Mouse (Mus musculus) liver, embryonic 11.5 days (tissue): ENCODE measurements around the gene Gm13694. TPM values are rescaled to one million over a fixed set of nuclear protein-coding genes. Genes with fewer than 3 reads are reported as not detected.

ENCODE experiments used
- ATAC-seq: fragments of 200-750 bp; cut with Nextera tagmentation; replicated peaks from 2 replicates; pipeline ENCODE4 v1.8.0; 2017; ENCODE audit warnings: moderate number of reproducible peaks, mild to moderate bottlenecking, moderate TSS enrichment, moderate library complexity; ENCODE audit not compliant: low FRiP score
- DNase-seq: peaks from one replicate; pipeline ENCODE4 v3.0.0-alpha.2; 2017; ENCODE audit warnings: low spot score
- H3K27ac ChIP-seq: fragments of 300-500 bp; sonication (generic); 2 replicates; pipeline ENCODE4 v1.5.1; 2014; ENCODE audit warnings: mild to moderate bottlenecking, low read depth, low read length, control low read depth
- H3K27me3 ChIP-seq: fragments of 300-500 bp; sonication (generic); replicated peaks from 2 replicates; pipeline ENCODE4 v1.6.1; 2014; ENCODE audit warnings: low read length, mixed read lengths; ENCODE audit not compliant: control insufficient read depth, insufficient read depth
- H3K36me3 ChIP-seq: fragments of 300-500 bp; sonication (generic); 2 replicates; pipeline ENCODE4 v1.6.1; 2014; ENCODE audit warnings: mild to moderate bottlenecking, low read length, moderate library complexity, mixed read lengths; ENCODE audit not compliant: control insufficient read depth, insufficient read depth
- H3K4me1 ChIP-seq: fragments of 300-500 bp; sonication (generic); replicated peaks from 2 replicates; pipeline ENCODE4 v1.6.1; 2014; ENCODE audit warnings: low read length, mixed read lengths; ENCODE audit not compliant: control insufficient read depth, insufficient read depth
- H3K4me2 ChIP-seq: fragments of 300-500 bp; sonication (generic); 2 replicates; pipeline ENCODE4 v1.6.1; 2014; ENCODE audit warnings: mild to moderate bottlenecking, control low read depth, moderate library complexity
- H3K4me3 ChIP-seq: fragments of 300-500 bp; sonication (generic); 2 replicates; pipeline ENCODE4 v1.5.1; 2014; ENCODE audit warnings: low read depth, low read length, control low read depth
- H3K9ac ChIP-seq: fragments of 300-500 bp; sonication (generic); 2 replicates; pipeline ENCODE4 v1.6.1; 2014; ENCODE audit warnings: low read depth, low read length, control low read depth
- H3K9me3 ChIP-seq: fragments of 300-500 bp; sonication (generic); 2 replicates; pipeline ENCODE4 v1.6.1; 2016; ENCODE audit warnings: low read length, inconsistent platforms, mixed read lengths; ENCODE audit not compliant: control insufficient read depth
- WGBS: fragments of 180-500 bp; shearing (Covaris S2); extraction: QIAGEN DNeasy Blood & Tissue Kit; methylation state at CpG from one replicate; pipeline ENCODE4 v1.1.7; 2014; 5-methylcytosine and 5-hydroxymethylcytosine counted together
- polyA plus RNA-seq: library from polyadenylated mRNA; unstranded; fragments of >200 nt; fragmentation: Nextera tagmentation; extraction: Ambion mirVana; gene quantifications from 2 replicates; pipeline ENCODE4 v1.2.1, GENCODE M21; 2014

Gm13694 gene
- polyA plus RNA-seq, 1 experiment from 2014 or later, result not detected

- 40% methylated on average over 8 of the region's 8 CpGs for WGBS
Measured at GRCm38 (mm10) chr2:84019519-84020305, 41.0 kb downstream of the Gm13694 start.

GRCm38 (mm10) chr2:84021930-84022329 lies 43.2 kb downstream of the Gm13694 start:
- H3K9ac ChIP-seq, result no peak overlapping the region
- H3K27me3 ChIP-seq, result no peaks in the 10 kb centered on the region
- WGBS, result 59% methylated on average over 2 of the region's 2 CpGs
- H3K4me3 ChIP-seq, result no peak overlapping the region
- H3K9me3 ChIP-seq, result no peaks in the 10 kb centered on the region
- H3K36me3 ChIP-seq, result no peaks in the 10 kb centered on the region
- DNase-seq (no peak), ATAC-seq (no peak)
- no peak overlapping the region for H3K4me2 ChIP-seq
- H3K4me1 ChIP-seq, result 0 out of 2 replicates have a peak, but pooled peaks cover 2% of the 10 kb centered on the region
- no peak overlapping the region for H3K27ac ChIP-seq

More at GRCm38 (mm10) chr2:84019519-84020305, 41.0 kb downstream of the Gm13694 start:
- H3K4me1 ChIP-seq, result 0 out of 2 replicates have a peak, but pooled peaks cover 2% of the 10 kb centered on the region
- no peak overlapping the region for H3K9ac ChIP-seq
- DNase-seq (no peak), ATAC-seq (peak; percentile 82)
- H3K36me3 ChIP-seq, result no peaks in the 10 kb centered on the region
- no peak overlapping the region for H3K4me3 ChIP-seq
- peak overlapping the region; percentile 3; the same call in 1 of the 2 replicates for H3K27ac ChIP-seq
- no peaks in the 10 kb centered on the region for H3K9me3 ChIP-seq
- H3K27me3 ChIP-seq, result no peaks in the 10 kb centered on the region
- no peak overlapping the region for H3K4me2 ChIP-seq

- 93% methylated on average over 2 of the region's 2 CpGs for WGBS
Measured at GRCm38 (mm10) chr2:84022905-84023304, 44.2 kb downstream of the Gm13694 start.

GRCm38 (mm10) chr2:84023319-84023718 lies 44.6 kb downstream of the Gm13694 start:
- Histone ChIP-seq H3K36me3 (no peaks in the 10 kb centered on the region), H3K9ac (no peak overlapping the region), H3K9me3 (no peaks in the 10 kb centered on the region), H3K27ac (no peak overlapping the region), H3K4me2 (no peak overlapping the region), H3K27me3 (no peaks in the 10 kb centered on the region), H3K4me3 (no peak overlapping the region), H3K4me1 (0 out of 2 replicates have a peak, but pooled peaks cover 2% of the 10 kb centered on the region)
- DNase-seq, result no peak
- WGBS, result 88% methylated on average over 2 of the region's 2 CpGs
- no peak for ATAC-seq

More at GRCm38 (mm10) chr2:84022905-84023304, 44.2 kb downstream of the Gm13694 start:
- H3K9me3 ChIP-seq, result no peaks in the 10 kb centered on the region
- no peaks in the 10 kb centered on the region for H3K36me3 ChIP-seq
- 0 out of 2 replicates have a peak, but pooled peaks cover 2% of the 10 kb centered on the region for H3K4me1 ChIP-seq
- no peak overlapping the region for H3K4me2 ChIP-seq
- no peak overlapping the region for H3K27ac ChIP-seq
- ATAC-seq (no peak), DNase-seq (no peak)
- H3K27me3 ChIP-seq, result no peaks in the 10 kb centered on the region
- no peak overlapping the region for H3K4me3 ChIP-seq
- H3K9ac ChIP-seq, result no peak overlapping the region

GRCm38 (mm10) chr2:84025217-84025616 lies 46.5 kb downstream of the Gm13694 start:
- 82% methylated on average over 4 of the region's 4 CpGs for WGBS
- Histone ChIP-seq H3K27me3 (no peaks in the 10 kb centered on the region), H3K27ac (no peak overlapping the region), H3K36me3 (no peaks in the 10 kb centered on the region), H3K9me3 (no peaks in the 10 kb centered on the region), H3K9ac (no peak overlapping the region), H3K4me2 (no peak overlapping the region), H3K4me3 (no peak overlapping the region), H3K4me1 (no peaks in the 10 kb centered on the region)
- no peak for DNase-seq
- no peak for ATAC-seq

Other genes with a start within 250 kb of the Gm13694 start
- gene Fam171b, start 166.3 kb upstream of the Gm13694 start, polyA plus RNA-seq, result 1.9 and 2.0 TPM in 2 replicates
- gene Zswim2, start 37.7 kb upstream of the Gm13694 start, polyA plus RNA-seq, result not detected in 2 replicates
- not detected in 2 replicates for gene Gm13698, start 23.2 kb upstream of the Gm13694 start, polyA plus RNA-seq
- not detected in 2 replicates for gene Gm13693, start 17.4 kb upstream of the Gm13694 start, polyA plus RNA-seq
- not detected in 2 replicates for gene Gm13695, start 11.6 kb upstream of the Gm13694 start, polyA plus RNA-seq
- gene Gm13696, start 5.8 kb upstream of the Gm13694 start, polyA plus RNA-seq, result not detected in 2 replicates
- gene Gm13697, start 5.8 kb downstream of the Gm13694 start, polyA plus RNA-seq, result not detected in 2 replicates
- gene Gm13691, start 11.6 kb downstream of the Gm13694 start, polyA plus RNA-seq, result not detected in 2 replicates